Mouse (Mus musculus) cerebellum, adult 2 months (tissue): ENCODE measurements around the gene Helt. TPM values are rescaled to one million over a fixed set of nuclear protein-coding genes. Genes with fewer than 3 reads are reported as not detected.

Experiments used
- DNase-seq, 2 experiments: peaks; one replicate each; pipeline ENCODE4 v3.0.0; 2021
- H3K27ac ChIP-seq: fragments of 200-500 bp; 2 replicates; pipeline ENCODE4 v1.5.1; 2012; ENCODE audit warnings: low read length, control low read depth, inconsistent platforms; ENCODE audit not compliant: insufficient read depth
- H3K27me3 ChIP-seq: fragments of 200-500 bp; 2 replicates; pipeline ENCODE4 v1.6.1; 2012; ENCODE audit warnings: inconsistent platforms, mild to moderate bottlenecking, low read length, moderate library complexity; ENCODE audit not compliant: control insufficient read depth, insufficient read depth
- H3K4me1 ChIP-seq: fragments of 200-500 bp; 2 replicates; pipeline ENCODE4 v1.6.1; 2011; ENCODE audit warnings: low read length; ENCODE audit not compliant: control insufficient read depth, insufficient read depth
- H3K4me3 ChIP-seq: fragments of 200-500 bp; replicated peaks from 2 replicates; pipeline ENCODE3; 2011; ENCODE audit warnings: mild to moderate bottlenecking, low read depth, low read length, control low read depth; ENCODE audit not compliant: insufficient read depth
- CTCF ChIP-seq: fragments of 200-500 bp; IDR thresholded peaks from 2 replicates; pipeline ENCODE4 v1.5.1; 2011; ENCODE audit warnings: low read depth, mild to moderate bottlenecking, control low read depth, low read length, moderate library complexity, borderline replicate concordance; ENCODE audit not compliant: insufficient read depth
- POLR2A ChIP-seq: fragments of 200-500 bp; IDR thresholded peaks from 2 replicates; pipeline ENCODE4 v1.6.1; 2011; ENCODE audit warnings: low read length, control low read depth, borderline replicate concordance; ENCODE audit not compliant: insufficient read depth
- WGBS: fragments of 180-500 bp; shearing (Covaris S2); methylation state at CpG from one replicate; pipeline ENCODE4 v1.1.7; 2018; 5-methylcytosine and 5-hydroxymethylcytosine counted together
- polyA plus RNA-seq: library from polyadenylated mRNA; depleted of rRNA; stranded (reverse); fragments of >200 nt; gene quantifications from 2 replicates; pipeline ENCODE4 v1.2.3, GENCODE M21; 2012

Gene Helt
- polyA plus RNA-seq, 1 experiment = not detected

DNA sequence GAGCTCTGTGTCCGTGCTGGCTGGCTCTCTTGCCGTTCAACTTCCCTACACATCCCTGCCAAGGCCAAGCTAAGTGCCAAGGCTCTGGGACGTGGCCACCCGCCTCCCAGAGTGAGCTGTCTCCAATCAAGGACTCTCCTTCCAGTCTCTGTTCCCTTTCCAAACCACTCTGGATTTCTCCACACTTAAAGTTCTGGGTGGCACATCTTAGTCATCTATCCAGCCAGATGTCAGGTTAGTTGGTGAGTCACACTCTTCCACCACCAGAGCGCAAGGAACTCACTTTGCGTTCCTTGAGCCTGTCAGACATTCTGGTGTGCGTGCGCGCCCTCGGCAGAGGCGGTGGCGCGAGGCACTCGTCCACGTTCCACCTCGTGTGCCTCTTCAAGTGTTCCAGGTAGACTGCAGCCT lies 725 bp downstream of the Helt start:
- DNase-seq = no peak

DNA sequence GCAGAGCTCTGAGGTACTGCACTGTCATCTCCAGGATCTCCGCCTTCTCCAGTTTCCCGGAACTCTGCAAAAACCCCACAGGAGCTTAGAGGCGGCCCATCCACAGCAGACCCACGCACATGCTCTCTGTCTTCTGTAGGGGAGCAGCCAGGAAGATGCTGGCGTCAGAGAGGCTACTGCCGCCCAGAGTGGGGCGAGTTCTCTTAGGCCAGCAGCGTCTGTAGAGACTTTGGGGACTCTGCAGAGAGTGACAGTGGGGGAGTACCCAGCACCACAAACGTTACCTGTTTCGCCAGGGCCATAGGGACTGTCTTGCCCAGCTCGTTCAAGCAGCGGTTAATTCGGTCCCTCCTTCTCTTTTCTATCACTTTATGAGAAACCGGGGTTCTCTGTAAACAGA lies 1.3 kb downstream of the Helt start:
- no peaks in the 10 kb centered on the region for H3K4me1 ChIP-seq

More for the DNA sequence above, 725 bp downstream of the Helt start:
- WGBS = 2% methylated on average over 16 of the region's 16 CpGs
- TF ChIP-seq POLR2A = no peak
- no peak for TF ChIP-seq CTCF
- Histone ChIP-seq H3K27me3 (no peaks in the 10 kb centered on the region; the same call in 1 of the 2 replicates), H3K4me3 (no peak overlapping the region), H3K4me1 (no peaks in the 10 kb centered on the region), H3K27ac (no peak overlapping the region)

DNA sequence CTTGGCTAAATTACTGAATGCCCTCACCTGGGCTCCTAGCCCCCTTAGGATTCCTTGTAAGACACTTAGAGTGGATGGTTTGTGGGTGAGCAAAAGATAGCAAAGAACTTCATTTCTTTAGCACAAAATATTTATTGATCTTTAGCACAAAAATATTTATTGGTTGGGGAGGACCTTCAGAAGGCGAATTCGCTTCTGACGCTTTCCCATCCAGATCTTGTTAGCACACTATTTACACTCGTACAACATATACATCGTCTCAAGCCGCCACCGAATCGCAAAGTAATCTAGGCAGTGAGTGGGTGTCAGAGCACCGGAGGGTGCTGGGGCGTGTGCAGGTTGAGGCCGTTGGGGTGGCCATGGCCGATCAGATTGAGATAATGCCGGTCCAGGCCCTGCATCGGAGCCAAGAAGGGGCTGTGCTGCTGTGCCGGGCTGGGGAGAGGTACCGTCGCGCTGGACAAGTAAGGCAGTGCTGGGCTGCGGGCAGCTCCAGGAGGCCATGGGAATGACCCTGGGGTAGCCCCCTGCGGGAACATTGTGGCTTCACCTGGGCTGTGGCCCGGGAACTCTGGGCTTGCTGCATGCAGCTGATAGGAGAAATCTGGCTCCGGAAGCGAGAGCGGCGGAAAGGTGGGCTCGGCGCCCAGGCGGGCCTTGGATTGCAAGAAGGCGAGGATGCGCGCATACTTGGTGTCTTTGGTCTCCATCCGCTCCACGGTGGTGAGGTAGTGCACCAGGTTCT lies 2.4 kb downstream of the Helt start:
- no peak overlapping the region for H3K4me3 ChIP-seq
- DNase-seq = no peak
- WGBS = 1% methylated on average over 33 of the region's 33 CpGs
- no peaks in the 10 kb centered on the region; the same call in 1 of the 2 replicates for H3K27me3 ChIP-seq
- no peaks in the 10 kb centered on the region for H3K4me1 ChIP-seq
- H3K27ac ChIP-seq = no peak overlapping the region
- TF ChIP-seq CTCF = no peak
- TF ChIP-seq POLR2A = no peak

More for the DNA sequence above, 1.3 kb downstream of the Helt start:
- WGBS = 2% methylated on average over 14 of the region's 14 CpGs
- no peak overlapping the region for H3K4me3 ChIP-seq
- no peak for TF ChIP-seq POLR2A
- no peak for TF ChIP-seq CTCF
- no peak overlapping the region for H3K27ac ChIP-seq
- no peak for DNase-seq
- H3K27me3 ChIP-seq = no peaks in the 10 kb centered on the region; the same call in 1 of the 2 replicates

DNA sequence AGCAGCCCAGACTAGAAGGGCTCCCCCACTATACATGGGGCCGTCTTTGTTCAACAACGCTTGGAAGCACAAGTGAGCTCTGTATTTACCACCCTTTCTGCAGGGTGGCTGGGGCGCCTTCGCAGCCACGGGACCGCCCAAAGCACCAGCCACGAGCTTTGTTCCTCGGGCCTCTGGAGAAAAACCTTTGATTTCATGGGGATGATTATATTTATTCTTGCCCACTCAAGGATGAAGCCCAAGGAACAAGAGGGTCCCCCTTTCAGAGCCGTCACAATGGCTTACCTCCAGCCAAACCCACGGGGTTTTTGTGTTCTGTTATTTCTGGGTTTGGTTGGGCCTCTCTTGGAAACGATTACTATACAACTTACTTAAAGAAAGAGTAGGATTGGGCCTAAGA lies 5.2 kb downstream of the Helt start:
- TF ChIP-seq CTCF (no peak), POLR2A (no peak)
- WGBS = 9% methylated on average over 11 of the region's 11 CpGs

DNA sequence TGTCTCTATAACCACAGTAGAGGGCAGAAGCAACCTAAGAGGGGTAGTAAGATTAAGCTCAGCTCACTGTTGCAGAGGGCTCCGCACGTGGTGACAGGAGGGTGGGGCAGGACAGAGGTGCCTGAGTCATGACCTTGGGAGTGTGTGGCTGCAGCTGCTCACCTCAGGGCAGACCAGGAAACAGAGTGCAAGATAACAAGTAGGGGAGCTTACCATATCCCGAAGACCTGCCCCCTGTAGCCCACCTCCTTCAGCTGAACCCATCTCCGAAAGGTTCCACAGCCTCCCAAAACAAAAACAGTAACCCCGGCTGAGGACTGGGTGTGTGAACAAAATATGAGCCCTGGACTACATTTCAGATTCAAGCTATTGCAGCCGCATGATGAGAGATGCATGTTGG lies 6.5 kb downstream of the Helt start:
- no peak for TF ChIP-seq CTCF
- no peak for TF ChIP-seq POLR2A
- 93% methylated on average over 6 of the region's 6 CpGs for WGBS

More for the DNA sequence above, 5.2 kb downstream of the Helt start:
- no peak for DNase-seq
- no peak overlapping the region for H3K4me3 ChIP-seq
- no peaks in the 10 kb centered on the region; the same call in 1 of the 2 replicates for H3K27me3 ChIP-seq
- H3K4me1 ChIP-seq = no peaks in the 10 kb centered on the region
- H3K27ac ChIP-seq = no peak overlapping the region

DNA sequence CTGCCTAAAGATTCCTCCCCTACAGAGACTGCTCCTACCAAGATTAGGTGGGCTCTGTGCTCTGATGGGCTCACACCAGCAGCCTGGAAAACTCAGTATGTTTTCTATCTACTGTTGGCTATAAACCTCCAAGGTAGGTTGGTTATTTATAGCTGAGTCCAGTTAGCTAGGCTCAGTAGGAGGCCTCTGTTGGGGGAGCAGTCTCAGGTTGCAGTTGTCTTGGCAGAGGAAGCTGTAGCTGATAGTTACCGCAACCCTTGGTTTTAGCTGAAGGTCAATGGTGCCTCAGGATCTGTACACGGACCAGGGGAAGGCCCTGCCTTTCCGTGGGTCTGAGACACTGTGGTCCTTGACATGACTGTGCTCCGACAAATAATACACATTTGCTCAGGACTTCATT lies 8.5 kb downstream of the Helt start:
- Histone ChIP-seq H3K27ac (no peak overlapping the region), H3K27me3 (no peaks in the 10 kb centered on the region; the same call in 1 of the 2 replicates), H3K4me1 (no peaks in the 10 kb centered on the region), H3K4me3 (no peak overlapping the region)
- 83% methylated on average over 4 of the region's 4 CpGs for WGBS
- TF ChIP-seq CTCF (no peak), POLR2A (no peak)
- DNase-seq = no peak

More for the DNA sequence above, 6.5 kb downstream of the Helt start:
- no peaks in the 10 kb centered on the region for H3K4me1 ChIP-seq
- DNase-seq = no peak
- H3K27ac ChIP-seq = no peak overlapping the region
- H3K4me3 ChIP-seq = no peak overlapping the region
- H3K27me3 ChIP-seq = no peaks in the 10 kb centered on the region; the same call in 1 of the 2 replicates

DNA sequence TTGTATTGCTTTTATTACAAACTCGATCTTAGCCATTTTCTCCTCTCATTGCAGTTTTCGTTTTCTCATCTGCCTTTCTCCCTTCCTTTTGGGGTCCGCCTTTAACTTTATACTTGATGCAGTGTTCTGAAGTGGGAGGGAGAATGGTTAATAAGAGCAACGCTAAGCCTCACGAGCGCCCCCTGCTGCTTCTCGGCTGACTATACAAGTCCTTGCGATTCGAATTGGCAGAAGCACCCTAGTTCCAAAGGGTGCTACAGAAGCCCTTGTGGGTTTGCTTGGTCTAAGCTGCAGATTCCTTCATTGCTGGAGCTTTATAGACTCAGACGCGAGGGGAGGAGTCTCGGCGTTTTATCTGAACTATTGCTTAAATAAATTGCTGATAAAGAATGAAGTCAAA lies 12.9 kb downstream of the Helt start:
- TF ChIP-seq POLR2A = no peak
- peak; percentile 56; the same call in 1 of the 2 replicates for TF ChIP-seq CTCF
- WGBS = 8% methylated on average over 13 of the region's 13 CpGs

DNA sequence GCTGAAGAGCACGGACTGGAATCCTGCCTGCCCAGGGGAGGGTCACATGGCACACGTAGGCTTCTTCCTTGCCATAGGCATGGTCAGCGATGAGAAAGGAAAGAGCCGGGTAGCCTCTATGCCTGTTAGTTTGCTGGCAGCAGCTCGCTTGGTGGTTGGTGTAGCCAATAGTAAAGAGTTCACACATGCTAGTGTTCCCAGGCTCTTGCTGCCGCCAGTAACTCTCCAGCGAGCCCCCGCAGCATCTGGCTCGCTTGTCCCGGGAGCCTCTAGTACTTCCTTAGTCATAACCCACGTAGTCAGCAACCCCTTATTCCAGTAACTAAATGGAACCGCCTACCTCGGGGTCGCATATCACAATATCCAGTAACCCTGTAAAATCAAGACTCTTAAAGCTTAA lies 17.5 kb downstream of the Helt start:
- H3K4me3 ChIP-seq = no peak overlapping the region
- WGBS = 71% methylated on average over 14 of the region's 14 CpGs
- H3K27me3 ChIP-seq = no peaks in the 10 kb centered on the region
- no peak overlapping the region for H3K27ac ChIP-seq
- DNase-seq = no peak
- no peaks in the 10 kb centered on the region for H3K4me1 ChIP-seq
- TF ChIP-seq CTCF (no peak), POLR2A (no peak)

More for the DNA sequence above, 12.9 kb downstream of the Helt start:
- H3K27me3 ChIP-seq = no peaks in the 10 kb centered on the region
- no peak overlapping the region for H3K27ac ChIP-seq
- DNase-seq = peak; percentile 25 to 44
- H3K4me3 ChIP-seq = no peak overlapping the region
- H3K4me1 ChIP-seq = no peaks in the 10 kb centered on the region
